Mouse (Mus musculus): Measurements from ENCODE around the gene B230219D22Rik. TPM values are rescaled to one million over a fixed set of nuclear protein-coding genes. Genes with fewer than 3 reads are reported as not detected.

The B230219D22Rik gene
- polyA plus RNA-seq (2015; fragmentation: Nextera tagmentation; extraction: Ambion mirVana) = 10.8 and 11.2 TPM in 2 replicates

- Histone ChIP-seq H3K4me3 (ENCODE audit: low read depth, low read length) (peak within 1 kb of the TSS; percentile 98), H3K4me1 (ENCODE audit: control insufficient read depth, low read depth, low read length) (peaks cover 25% of the 10 kb centered on the region), H3K36me3 (ENCODE audit: control insufficient read depth, insufficient read depth) (no peaks in the 10 kb centered on the region), H3K27me3 (ENCODE audit: control insufficient read depth, insufficient read depth, low read depth, low read length) (no peaks in the 10 kb centered on the region), H3K9me3 (replicated peaks; ENCODE audit: control insufficient read depth, low read length) (no peaks in the 10 kb centered on the region), H3K27ac (ENCODE audit: low read length) (peak within 1 kb of the TSS; percentile 98), H3K9ac (ENCODE audit: low read depth, low read length) (peak within 1 kb of the TSS; percentile 100), H3K4me2 (ENCODE audit: low read depth, low read length) (peak within 1 kb of the TSS; percentile 90)
- under 1% methylated on average over 50 of the region's 51 CpGs for WGBS (ENCODE audit: insufficient replicate concordance)
- peak; percentile 98 for ATAC-seq (ENCODE audit: low read depth)
Measured at GRCm38 (mm10) chr13:55692535-55693242, at the start of gene B230219D22Rik. B230219D22Rik (plus strand) TSS chr13:55693124.

GRCm38 (mm10) chr13:55644525-55644924 lies 48.4 kb upstream of the B230219D22Rik start:
- no peaks in the 10 kb centered on the region for H3K4me1 ChIP-seq (ENCODE audit: control insufficient read depth, low read depth, low read length)
- WGBS (ENCODE audit: insufficient replicate concordance) = 79% methylated on average over 2 of the region's 2 CpGs
- H3K27me3 ChIP-seq (ENCODE audit: control insufficient read depth, insufficient read depth, low read depth, low read length) = no peaks in the 10 kb centered on the region
- no peak overlapping the region for H3K4me3 ChIP-seq (ENCODE audit: low read depth, low read length)
- H3K4me2 ChIP-seq (ENCODE audit: low read depth, low read length) = no peak overlapping the region
- no peak overlapping the region for H3K27ac ChIP-seq (ENCODE audit: low read length)
- no peak for ATAC-seq (ENCODE audit: low read depth)
- H3K9ac ChIP-seq (ENCODE audit: low read depth, low read length) = no peak overlapping the region
- no peaks in the 10 kb centered on the region for H3K9me3 ChIP-seq (replicated peaks; ENCODE audit: control insufficient read depth, low read length)
- H3K36me3 ChIP-seq (ENCODE audit: control insufficient read depth, insufficient read depth) = peaks cover 55% of the 10 kb centered on the region

- WGBS (ENCODE audit: insufficient replicate concordance) = 87% methylated on average over 12 of the region's 12 CpGs
- Histone ChIP-seq H3K4me1 (ENCODE audit: control insufficient read depth, low read depth, low read length) (no peaks in the 10 kb centered on the region), H3K4me3 (ENCODE audit: low read depth, low read length) (no peak overlapping the region), H3K27me3 (ENCODE audit: control insufficient read depth, insufficient read depth, low read depth, low read length) (no peaks in the 10 kb centered on the region), H3K9me3 (replicated peaks; ENCODE audit: control insufficient read depth, low read length) (no peaks in the 10 kb centered on the region), H3K4me2 (ENCODE audit: low read depth, low read length) (no peak overlapping the region), H3K36me3 (ENCODE audit: control insufficient read depth, insufficient read depth) (peaks cover 87% of the 10 kb centered on the region), H3K27ac (ENCODE audit: low read length) (no peak overlapping the region), H3K9ac (ENCODE audit: low read depth, low read length) (no peak overlapping the region)
- no peak for ATAC-seq (ENCODE audit: low read depth)
Measured at GRCm38 (mm10) chr13:55650098-55650497, 42.8 kb upstream of the B230219D22Rik start.

- no peak overlapping the region for H3K9ac ChIP-seq (ENCODE audit: low read depth, low read length)
- H3K27me3 ChIP-seq (ENCODE audit: control insufficient read depth, insufficient read depth, low read depth, low read length) = no peaks in the 10 kb centered on the region
- peaks cover 89% of the 10 kb centered on the region for H3K36me3 ChIP-seq (ENCODE audit: control insufficient read depth, insufficient read depth)
- H3K4me3 ChIP-seq (ENCODE audit: low read depth, low read length) = no peak overlapping the region
- no peak for ATAC-seq (ENCODE audit: low read depth)
- H3K4me2 ChIP-seq (ENCODE audit: low read depth, low read length) = no peak overlapping the region
- no peaks in the 10 kb centered on the region for H3K9me3 ChIP-seq (replicated peaks; ENCODE audit: control insufficient read depth, low read length)
- WGBS (ENCODE audit: insufficient replicate concordance) = 68% methylated on average over 6 of the region's 6 CpGs
- no peak overlapping the region for H3K27ac ChIP-seq (ENCODE audit: low read length)
- H3K4me1 ChIP-seq (ENCODE audit: control insufficient read depth, low read depth, low read length) = no peaks in the 10 kb centered on the region
Measured at GRCm38 (mm10) chr13:55650980-55651379, 41.9 kb upstream of the B230219D22Rik start.

GRCm38 (mm10) chr13:55668550-55668949 lies 24.4 kb upstream of the B230219D22Rik start:
- Histone ChIP-seq H3K27me3 (ENCODE audit: control insufficient read depth, insufficient read depth, low read depth, low read length) (no peaks in the 10 kb centered on the region), H3K27ac (ENCODE audit: low read length) (no peak overlapping the region), H3K4me3 (ENCODE audit: low read depth, low read length) (no peak overlapping the region), H3K9me3 (replicated peaks; ENCODE audit: control insufficient read depth, low read length) (no peaks in the 10 kb centered on the region), H3K9ac (ENCODE audit: low read depth, low read length) (no peak overlapping the region), H3K36me3 (ENCODE audit: control insufficient read depth, insufficient read depth) (peaks cover 59% of the 10 kb centered on the region), H3K4me2 (ENCODE audit: low read depth, low read length) (no peak overlapping the region), H3K4me1 (ENCODE audit: control insufficient read depth, low read depth, low read length) (no peaks in the 10 kb centered on the region)
- WGBS (ENCODE audit: insufficient replicate concordance) = 78% methylated on average over 6 of the region's 6 CpGs
- no peak for ATAC-seq (ENCODE audit: low read depth)

GRCm38 (mm10) chr13:55672711-55673110 lies 20.2 kb upstream of the B230219D22Rik start:
- Histone ChIP-seq H3K36me3 (ENCODE audit: control insufficient read depth, insufficient read depth) (peaks cover 47% of the 10 kb centered on the region), H3K4me3 (ENCODE audit: low read depth, low read length) (no peak overlapping the region), H3K9ac (ENCODE audit: low read depth, low read length) (no peak overlapping the region), H3K27ac (ENCODE audit: low read length) (no peak overlapping the region), H3K4me1 (ENCODE audit: control insufficient read depth, low read depth, low read length) (no peaks in the 10 kb centered on the region), H3K4me2 (ENCODE audit: low read depth, low read length) (no peak overlapping the region), H3K9me3 (replicated peaks; ENCODE audit: control insufficient read depth, low read length) (no peaks in the 10 kb centered on the region), H3K27me3 (ENCODE audit: control insufficient read depth, insufficient read depth, low read depth, low read length) (no peaks in the 10 kb centered on the region)
- ATAC-seq (ENCODE audit: low read depth) = no peak
- 89% methylated on average over 6 of the region's 6 CpGs for WGBS (ENCODE audit: insufficient replicate concordance)

GRCm38 (mm10) chr13:55677364-55677763 lies 15.6 kb upstream of the B230219D22Rik start:
- no peaks in the 10 kb centered on the region for H3K4me1 ChIP-seq (ENCODE audit: control insufficient read depth, low read depth, low read length)
- no peaks in the 10 kb centered on the region for H3K9me3 ChIP-seq (replicated peaks; ENCODE audit: control insufficient read depth, low read length)
- H3K36me3 ChIP-seq (ENCODE audit: control insufficient read depth, insufficient read depth) = peaks cover 37% of the 10 kb centered on the region
- ATAC-seq (ENCODE audit: low read depth) = no peak
- no peak overlapping the region for H3K4me3 ChIP-seq (ENCODE audit: low read depth, low read length)
- H3K27me3 ChIP-seq (ENCODE audit: control insufficient read depth, insufficient read depth, low read depth, low read length) = no peaks in the 10 kb centered on the region
- H3K9ac ChIP-seq (ENCODE audit: low read depth, low read length) = no peak overlapping the region
- WGBS (ENCODE audit: insufficient replicate concordance) = 60% methylated on average over 8 of the region's 8 CpGs
- no peak overlapping the region for H3K27ac ChIP-seq (ENCODE audit: low read length)
- H3K4me2 ChIP-seq (ENCODE audit: low read depth, low read length) = no peak overlapping the region

- peaks cover 23% of the 10 kb centered on the region for H3K36me3 ChIP-seq (ENCODE audit: control insufficient read depth, insufficient read depth)
- no peak overlapping the region for H3K27ac ChIP-seq (ENCODE audit: low read length)
- no peak for ATAC-seq (ENCODE audit: low read depth)
- no peak overlapping the region for H3K4me2 ChIP-seq (ENCODE audit: low read depth, low read length)
- no peaks in the 10 kb centered on the region for H3K27me3 ChIP-seq (ENCODE audit: control insufficient read depth, insufficient read depth, low read depth, low read length)
- no peaks in the 10 kb centered on the region for H3K4me1 ChIP-seq (ENCODE audit: control insufficient read depth, low read depth, low read length)
- no peak overlapping the region for H3K9ac ChIP-seq (ENCODE audit: low read depth, low read length)
- H3K4me3 ChIP-seq (ENCODE audit: low read depth, low read length) = no peak overlapping the region
- no peaks in the 10 kb centered on the region for H3K9me3 ChIP-seq (replicated peaks; ENCODE audit: control insufficient read depth, low read length)
- WGBS (ENCODE audit: insufficient replicate concordance) = 81% methylated on average over 9 of the region's 9 CpGs
Measured at GRCm38 (mm10) chr13:55682201-55682600, 10.7 kb upstream of the B230219D22Rik start.

- no peak overlapping the region for H3K27ac ChIP-seq (ENCODE audit: low read length)
Measured at GRCm38 (mm10) chr13:55683581-55683980, 9.3 kb upstream of the B230219D22Rik start.

More at GRCm38 (mm10) chr13:55683581-55683980, 9.3 kb upstream of the B230219D22Rik start:
- H3K9me3 ChIP-seq (replicated peaks; ENCODE audit: control insufficient read depth, low read length) = no peaks in the 10 kb centered on the region
- no peak overlapping the region for H3K9ac ChIP-seq (ENCODE audit: low read depth, low read length)
- H3K4me2 ChIP-seq (ENCODE audit: low read depth, low read length) = no peak overlapping the region
- ATAC-seq (ENCODE audit: low read depth) = no peak
- H3K36me3 ChIP-seq (ENCODE audit: control insufficient read depth, insufficient read depth) = peaks cover 16% of the 10 kb centered on the region
- no peaks in the 10 kb centered on the region for H3K4me1 ChIP-seq (ENCODE audit: control insufficient read depth, low read depth, low read length)
- 80% methylated on average over 3 of the region's 3 CpGs for WGBS (ENCODE audit: insufficient replicate concordance)
- H3K4me3 ChIP-seq (ENCODE audit: low read depth, low read length) = no peak overlapping the region
- no peaks in the 10 kb centered on the region for H3K27me3 ChIP-seq (ENCODE audit: control insufficient read depth, insufficient read depth, low read depth, low read length)
